19 mouse cellular contexts compared by ENCODE assay signal in genomic region chr4:151908809-151909208, GRCm38 (mm10).
"Had no signal": no experiment of that assay in that cellular context is flagged by ENCODE, and none has a peak within 500 bp of the region (broad histone marks: within the 10 kb centered on the region; RNA-seq: fewer than 3 reads in every experiment).

No protein-coding gene starts in this region.

- H3K36me3 ChIP-seq: limb, embryonic 10.5 days; limb, embryonic 13.5 days; liver, embryonic 13.5 days; midbrain, embryonic 12.5 days; midbrain, embryonic 15.5 days; neural tube, embryonic 13.5 days; stomach, embryonic 15.5 days had no signal

- H3K4me3 ChIP-seq: layer of hippocampus, adult 2 months; limb, embryonic 13.5 days; liver, embryonic 13.5 days; midbrain, embryonic 12.5 days; midbrain, embryonic 15.5 days; neural tube, embryonic 13.5 days; stomach, embryonic 15.5 days had no signal

- H3K4me2 ChIP-seq: limb, embryonic 13.5 days; midbrain, embryonic 15.5 days; neural tube, embryonic 13.5 days; stomach, embryonic 15.5 days had no signal

- H3K9ac ChIP-seq: limb, embryonic 13.5 days; liver, embryonic 13.5 days; lung, embryonic 14.5 days; midbrain, embryonic 12.5 days; midbrain, embryonic 15.5 days; neural tube, embryonic 13.5 days; stomach, embryonic 15.5 days had no signal

- H3K27ac ChIP-seq: kidney, postnatal 0 days; layer of hippocampus, adult 2 months; limb, embryonic 10.5 days; limb, embryonic 13.5 days; liver, embryonic 13.5 days; macrophage; midbrain, embryonic 15.5 days; neural tube, embryonic 13.5 days; stomach, embryonic 15.5 days had no signal

- H3K9me3 ChIP-seq: limb, embryonic 10.5 days; limb, embryonic 13.5 days; liver, embryonic 13.5 days; midbrain, embryonic 12.5 days; midbrain, embryonic 15.5 days; neural tube, embryonic 13.5 days; stomach, embryonic 15.5 days had no signal

- DNase-seq: kidney, postnatal 25 days; layer of hippocampus, adult 9-11 months; liver; liver, embryonic 13.5 days; lung, embryonic 14.5 days; retina, postnatal 1 day; right cerebral cortex, postnatal 25 days; spleen, adult 18-20 months; thymus, postnatal 4 days had no signal

- ATAC-seq: lung, postnatal 0 days; midbrain, embryonic 15.5 days had no signal

- H3K4me1 ChIP-seq: stomach, embryonic 15.5 days had no signal

- H3K27me3 ChIP-seq: midbrain, embryonic 15.5 days; neural tube, embryonic 13.5 days had no signal
